Mouse (Mus musculus) intestine, embryonic 16.5 days (tissue): Measurements from ENCODE around the gene Meis2. TPM values are rescaled to one million over a fixed set of nuclear protein-coding genes. Genes with fewer than 3 reads are reported as not detected.

Experiments
- ATAC-seq: fragments of 200-750 bp; cut with Nextera tagmentation; 2 replicates; pipeline ENCODE4 v1.8.0; 2017; ENCODE audit warnings: moderate TSS enrichment, moderate library complexity
- H3K27ac ChIP-seq: fragments of 300-500 bp; sonication (generic); 2 replicates; pipeline ENCODE4 v1.5.1; 2014; ENCODE audit warnings: mild to moderate bottlenecking, low read length
- H3K27me3 ChIP-seq: fragments of 300-500 bp; sonication (generic); replicated peaks from 2 replicates; pipeline ENCODE4 v1.6.1; 2014; ENCODE audit warnings: low read length, control low read depth, mixed read lengths; ENCODE audit not compliant: control insufficient read depth, insufficient read depth
- H3K36me3 ChIP-seq: fragments of 300-500 bp; sonication (generic); 2 replicates; pipeline ENCODE4 v1.6.1; 2014; ENCODE audit warnings: low read length, control low read depth; ENCODE audit not compliant: control insufficient read depth, insufficient read depth
- H3K4me1 ChIP-seq: fragments of 300-500 bp; sonication (generic); 2 replicates; pipeline ENCODE4 v1.6.1; 2014; ENCODE audit warnings: low read length, control low read depth, mixed read lengths; ENCODE audit not compliant: control insufficient read depth, insufficient read depth
- H3K4me2 ChIP-seq: fragments of 300-500 bp; sonication (generic); 2 replicates; pipeline ENCODE4 v1.6.1; 2014; ENCODE audit warnings: low read depth, low read length, control low read depth
- H3K4me3 ChIP-seq: fragments of 300-500 bp; sonication (generic); 2 replicates; pipeline ENCODE4 v1.5.1; 2014; ENCODE audit warnings: mild to moderate bottlenecking, low read length
- H3K9ac ChIP-seq: fragments of 300-500 bp; sonication (generic); 2 replicates; pipeline ENCODE4 v1.6.1; 2014; ENCODE audit warnings: low read depth, low read length
- H3K9me3 ChIP-seq: fragments of 300-500 bp; sonication (generic); 2 replicates; pipeline ENCODE4 v1.6.1; 2016; ENCODE audit warnings: low read length, control low read depth; ENCODE audit not compliant: control insufficient read depth
- WGBS: fragments of 180-500 bp; shearing (Covaris S2); extraction: QIAGEN DNeasy Blood & Tissue Kit; methylation state at CpG from one replicate; pipeline ENCODE4 v1.1.7; 2014; 5-methylcytosine and 5-hydroxymethylcytosine counted together
- polyA plus RNA-seq: library from polyadenylated mRNA; unstranded; fragments of >200 nt; fragmentation: Nextera tagmentation; extraction: Ambion mirVana; gene quantifications from 2 replicates; pipeline ENCODE4 v1.2.1, GENCODE M21; 2015

The Meis2 gene
- polyA plus RNA-seq, 1 experiment from 2014 or later = 26.8 TPM

- no peak overlapping the region for H3K9ac ChIP-seq
- H3K4me2 ChIP-seq = no peak overlapping the region
- no peak overlapping the region for H3K27ac ChIP-seq
- no peaks in the 10 kb centered on the region for H3K9me3 ChIP-seq
- no peaks in the 10 kb centered on the region for H3K27me3 ChIP-seq
- no peak overlapping the region for H3K4me3 ChIP-seq
- H3K4me1 ChIP-seq = no peaks in the 10 kb centered on the region; the same call in 1 of the 2 replicates
- ATAC-seq = no peak
- H3K36me3 ChIP-seq = no peaks in the 10 kb centered on the region
- 61% methylated on average over 3 of the region's 3 CpGs for WGBS
These were observed 102.9 kb downstream of the Meis2 start for GRCm38 (mm10) chr2:115962728-115963127.

DNA sequence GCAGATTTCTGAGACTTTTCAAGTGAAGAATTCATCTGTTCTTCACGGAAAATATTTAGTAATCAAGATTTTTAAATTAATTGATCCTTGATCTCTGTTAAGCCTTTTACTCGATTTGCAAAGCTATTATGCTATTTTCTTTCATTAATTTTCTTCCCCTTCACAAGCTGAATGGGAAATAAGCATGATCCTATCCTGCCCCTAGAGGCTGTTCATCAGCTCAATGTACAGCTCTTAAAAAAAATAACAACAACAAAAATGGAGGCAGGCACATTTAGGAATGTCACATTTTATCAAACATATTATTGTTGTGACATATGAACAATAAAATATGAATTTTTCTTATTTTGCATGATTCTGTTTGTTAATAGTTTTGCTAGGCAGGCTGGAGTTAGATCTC lies 103.5 kb downstream of the Meis2 start:
- no peak overlapping the region for H3K9ac ChIP-seq
- no peak for ATAC-seq
- no peak overlapping the region for H3K4me2 ChIP-seq
- H3K27me3 ChIP-seq = no peaks in the 10 kb centered on the region
- no peak overlapping the region for H3K27ac ChIP-seq
- no peaks in the 10 kb centered on the region for H3K36me3 ChIP-seq
- WGBS = 71% methylated on average over 2 of the region's 2 CpGs
- no peaks in the 10 kb centered on the region for H3K9me3 ChIP-seq
- H3K4me1 ChIP-seq = no peaks in the 10 kb centered on the region; the same call in 1 of the 2 replicates
- no peak overlapping the region for H3K4me3 ChIP-seq

- Histone ChIP-seq H3K27me3 (no peaks in the 10 kb centered on the region), H3K4me2 (no peak overlapping the region), H3K9ac (no peak overlapping the region), H3K4me3 (no peak overlapping the region), H3K9me3 (no peaks in the 10 kb centered on the region), H3K4me1 (no peaks in the 10 kb centered on the region; the same call in 1 of the 2 replicates), H3K27ac (no peak overlapping the region), H3K36me3 (no peaks in the 10 kb centered on the region)
- WGBS = 80% methylated on average over 7 of the region's 7 CpGs
- no peak for ATAC-seq
These were observed 105.0 kb downstream of the Meis2 start for GRCm38 (mm10) chr2:115960615-115961014.

GRCm38 (mm10) chr2:115956786-115957185 lies 108.9 kb downstream of the Meis2 start:
- WGBS = 72% methylated on average over 2 of the region's 2 CpGs
- Histone ChIP-seq H3K27ac (no peak overlapping the region), H3K9ac (no peak overlapping the region), H3K4me1 (no peaks in the 10 kb centered on the region; the same call in 1 of the 2 replicates), H3K9me3 (no peaks in the 10 kb centered on the region), H3K36me3 (no peaks in the 10 kb centered on the region), H3K4me2 (no peak overlapping the region), H3K27me3 (no peaks in the 10 kb centered on the region), H3K4me3 (no peak overlapping the region)
- no peak for ATAC-seq

DNA sequence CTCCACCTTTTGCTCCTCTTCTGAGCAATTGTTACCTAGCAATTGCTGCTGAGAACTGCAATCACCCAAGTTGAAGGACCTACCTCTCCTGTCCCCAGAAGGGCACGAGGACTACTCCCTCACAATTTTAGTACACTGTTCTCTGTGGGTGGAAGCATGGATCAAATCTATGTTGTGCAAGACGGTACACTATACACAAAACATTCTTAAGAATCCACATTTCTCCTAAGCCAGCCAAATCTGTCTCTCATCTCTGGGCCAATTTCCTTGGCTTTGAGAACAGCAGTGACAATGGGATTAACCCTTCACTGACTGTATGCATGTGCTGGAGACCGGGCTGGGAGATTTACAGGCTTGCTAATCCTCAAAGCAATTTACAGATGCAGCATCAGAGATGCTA lies 115.0 kb downstream of the Meis2 start:
- Histone ChIP-seq H3K4me3 (no peak overlapping the region), H3K27me3 (no peaks in the 10 kb centered on the region), H3K4me2 (no peak overlapping the region), H3K36me3 (no peaks in the 10 kb centered on the region), H3K9me3 (no peaks in the 10 kb centered on the region), H3K27ac (no peak overlapping the region), H3K9ac (no peak overlapping the region), H3K4me1 (no peaks in the 10 kb centered on the region)
- WGBS = 52% methylated on average over 3 of the region's 3 CpGs
- ATAC-seq = no peak

DNA sequence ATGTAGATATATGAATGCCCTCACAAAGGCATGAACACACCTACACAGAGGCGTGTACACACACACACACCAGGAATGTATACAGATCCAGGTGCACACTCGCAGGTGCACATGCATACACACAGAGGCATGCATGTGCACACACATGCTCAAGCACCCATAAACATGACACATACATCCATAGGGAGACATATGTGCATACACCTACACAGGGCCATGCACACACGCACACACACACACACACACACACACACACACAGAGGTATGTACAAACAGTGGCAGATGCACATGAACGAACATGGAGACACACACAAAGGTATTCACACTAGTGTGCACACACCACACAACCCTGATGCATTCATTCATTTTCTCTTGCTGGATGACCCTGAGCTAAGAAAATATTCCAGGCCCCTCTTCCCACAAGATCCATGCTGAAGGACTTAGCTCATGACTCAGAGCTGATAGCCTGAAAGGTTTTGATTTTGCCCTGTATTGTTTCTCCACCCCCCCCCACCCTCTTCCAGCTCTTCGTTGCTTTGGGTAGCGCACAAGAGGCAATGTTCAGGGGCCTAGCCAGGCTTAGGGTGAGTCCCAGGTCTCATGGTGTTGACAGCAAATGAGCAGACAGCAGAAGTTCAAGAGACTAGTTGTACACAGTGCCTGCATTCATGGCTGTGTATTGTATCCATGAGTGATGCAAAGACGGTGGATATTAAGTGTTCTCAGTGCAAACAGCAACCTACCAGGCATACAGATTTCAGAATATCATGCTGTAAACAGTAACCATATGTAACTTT lies 116.8 kb downstream of the Meis2 start:
- no peak overlapping the region for H3K4me2 ChIP-seq
- no peaks in the 10 kb centered on the region for H3K36me3 ChIP-seq
- H3K4me3 ChIP-seq = no peak overlapping the region
- no peak for ATAC-seq
- WGBS = 84% methylated on average over 7 of the region's 7 CpGs
- no peaks in the 10 kb centered on the region for H3K27me3 ChIP-seq
- no peak overlapping the region for H3K27ac ChIP-seq
- no peaks in the 10 kb centered on the region for H3K9me3 ChIP-seq
- H3K9ac ChIP-seq = no peak overlapping the region
- H3K4me1 ChIP-seq = no peaks in the 10 kb centered on the region

DNA sequence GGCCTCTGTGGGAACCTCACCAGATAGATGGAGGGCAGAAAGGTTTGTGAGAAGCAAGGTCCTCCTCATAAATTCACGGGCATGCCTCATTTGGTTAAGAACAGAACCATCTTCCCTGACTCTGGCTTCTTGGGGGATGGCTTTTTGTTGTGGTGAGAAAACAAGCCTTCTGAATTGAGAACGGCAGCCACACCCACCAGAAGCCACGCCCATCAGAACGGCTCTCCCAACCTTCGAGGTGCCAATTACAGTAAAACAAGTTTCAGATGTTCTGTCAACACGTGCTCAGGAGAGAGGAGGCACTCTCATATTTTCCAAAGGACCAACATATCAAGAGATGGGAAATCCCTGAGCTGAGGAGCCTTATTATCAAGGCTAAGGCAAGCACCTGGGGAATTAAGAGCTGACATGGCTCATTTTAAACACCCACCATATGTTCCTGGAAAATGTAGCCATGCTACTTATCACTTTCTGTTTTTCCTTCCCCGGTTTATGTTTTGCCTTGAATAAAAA lies 117.9 kb downstream of the Meis2 start:
- no peak overlapping the region for H3K9ac ChIP-seq
- no peak overlapping the region for H3K27ac ChIP-seq
- H3K4me3 ChIP-seq = no peak overlapping the region
- H3K9me3 ChIP-seq = no peaks in the 10 kb centered on the region
- WGBS = 33% methylated on average over 7 of the region's 7 CpGs
- H3K4me1 ChIP-seq = no peaks in the 10 kb centered on the region
- no peaks in the 10 kb centered on the region for H3K36me3 ChIP-seq
- no peak for ATAC-seq
- H3K27me3 ChIP-seq = no peaks in the 10 kb centered on the region
- H3K4me2 ChIP-seq = no peak overlapping the region

- Histone ChIP-seq H3K27ac (no peak overlapping the region), H3K27me3 (no peaks in the 10 kb centered on the region), H3K4me1 (no peaks in the 10 kb centered on the region), H3K36me3 (no peaks in the 10 kb centered on the region), H3K9me3 (no peaks in the 10 kb centered on the region), H3K4me2 (no peak overlapping the region), H3K9ac (no peak overlapping the region), H3K4me3 (no peak overlapping the region)
- 42% methylated on average over 8 of the region's 8 CpGs for WGBS
- no peak for ATAC-seq
These were observed 122.6 kb downstream of the Meis2 start for GRCm38 (mm10) chr2:115943044-115943443.

DNA sequence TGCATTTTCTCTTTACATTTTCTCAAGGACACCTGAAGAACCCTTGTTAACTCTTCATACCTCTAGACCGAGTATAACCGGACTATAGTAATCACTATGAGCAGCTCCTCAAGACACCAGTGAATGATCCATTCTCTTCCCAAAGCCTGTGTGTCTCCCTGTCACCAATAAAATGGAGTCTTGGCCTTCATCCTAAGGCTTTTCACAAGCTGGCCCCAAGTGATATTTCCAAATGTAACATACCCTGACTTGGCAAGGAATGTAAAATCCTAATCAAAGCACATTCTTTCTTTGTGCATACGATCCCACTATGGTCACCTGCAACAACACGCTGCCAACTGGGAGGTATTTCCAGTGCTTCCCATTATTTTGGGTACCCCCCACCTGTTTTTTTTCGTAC lies 125.8 kb downstream of the Meis2 start:
- H3K4me2 ChIP-seq = no peak overlapping the region
- ATAC-seq = no peak
- no peak overlapping the region for H3K9ac ChIP-seq
- no peaks in the 10 kb centered on the region for H3K4me1 ChIP-seq
- H3K36me3 ChIP-seq = no peaks in the 10 kb centered on the region
- H3K4me3 ChIP-seq = no peak overlapping the region
- no peaks in the 10 kb centered on the region for H3K9me3 ChIP-seq
- H3K27me3 ChIP-seq = no peaks in the 10 kb centered on the region
- no peak overlapping the region for H3K27ac ChIP-seq
- 92% methylated on average over 5 of the region's 5 CpGs for WGBS
